Mouse (Mus musculus): Measurements from ENCODE around the gene Eif2s3y. TPM values are rescaled to one million over a fixed set of nuclear protein-coding genes. Genes with fewer than 3 reads are reported as not detected.

The Eif2s3y gene
- 29.0 and 38.8 TPM in 2 replicates for polyA plus RNA-seq (2015; fragmentation: Nextera tagmentation; extraction: Ambion mirVana)

DNA sequence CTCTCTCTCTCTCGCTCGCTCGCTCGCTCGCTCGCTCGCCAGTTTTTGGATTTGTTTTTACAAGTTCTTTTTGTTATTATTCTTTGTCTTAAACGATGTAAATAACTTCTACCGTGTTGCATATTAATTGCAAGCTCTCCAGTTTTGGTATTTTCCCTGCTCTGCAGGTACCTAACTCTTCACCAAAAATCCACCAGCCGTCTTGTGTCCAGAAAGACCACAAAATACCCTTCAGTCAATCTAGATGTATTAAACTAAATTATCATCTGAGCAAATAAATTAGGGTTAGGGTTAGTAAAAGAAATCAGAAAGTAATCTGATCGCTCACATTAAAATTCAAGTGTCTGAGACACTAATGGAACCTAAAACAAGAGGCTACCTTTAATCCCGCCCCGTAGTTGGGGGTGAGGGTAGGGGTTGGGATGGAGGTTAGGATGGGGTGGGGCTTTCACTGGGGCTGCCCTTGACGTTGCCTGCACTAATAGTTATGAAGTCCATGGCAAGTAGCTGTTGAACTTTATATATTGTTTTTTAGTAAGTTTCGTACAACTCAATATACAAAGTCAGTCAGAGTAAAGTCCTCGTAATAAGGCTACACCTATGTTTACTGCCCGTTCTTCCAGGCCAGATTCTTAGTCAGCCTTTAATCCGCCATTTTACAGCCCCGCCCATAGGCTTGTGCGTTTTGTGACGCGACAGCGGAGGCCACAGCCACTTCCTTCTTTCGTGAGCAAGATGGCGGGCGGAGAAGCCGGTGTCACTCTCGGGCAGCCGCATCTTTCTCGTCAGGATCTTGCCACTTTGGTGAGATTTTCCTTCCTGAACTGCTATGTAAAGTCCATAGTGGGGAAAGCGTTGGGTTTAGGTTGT is at the start of gene Eif2s3y:
Gene Eif2s3y, plus strand, starts transcription at position 662 of the 870 bp plus-strand sequence.
- no peaks in the 10 kb centered on the region for H3K27me3 ChIP-seq (replicated peaks)
- no peak within 1 kb of the TSS for H3K27ac ChIP-seq
- WGBS: 19% methylated on average over 16 of the region's 31 CpGs
- peak; percentile 97 for ATAC-seq
- no peak within 1 kb of the TSS for H3K4me2 ChIP-seq (replicated peaks)
- H3K9me3 ChIP-seq: no peaks in the 10 kb centered on the region
- H3K9ac ChIP-seq: no peak within 1 kb of the TSS
- H3K4me1 ChIP-seq (replicated peaks): no peaks in the 10 kb centered on the region
- H3K36me3 ChIP-seq: no peaks in the 10 kb centered on the region
- H3K4me3 ChIP-seq (replicated peaks): peak within 1 kb of the TSS; percentile 34

Other genes with a start within 250 kb of the Eif2s3y start
- gene Zfy1, start 213.1 kb upstream of the Eif2s3y start, polyA plus RNA-seq (2015; fragmentation: Nextera tagmentation; extraction: Ambion mirVana): not detected in 2 replicates
- gene Uba1y, start 191.9 kb upstream of the Eif2s3y start, polyA plus RNA-seq (2015; fragmentation: Nextera tagmentation; extraction: Ambion mirVana): not detected in 2 replicates
- gene Kdm5d, start 112.8 kb upstream of the Eif2s3y start, polyA plus RNA-seq (2015; fragmentation: Nextera tagmentation; extraction: Ambion mirVana): 8.0 and 9.8 TPM in 2 replicates
- gene Uty, start 235.2 kb downstream of the Eif2s3y start, polyA plus RNA-seq (2015; fragmentation: Nextera tagmentation; extraction: Ambion mirVana): 10.7 and 10.9 TPM in 2 replicates

All from intestine, embryonic 15.5 days (tissue).